Mouse (Mus musculus) embryo, embryonic 11 days (tissue): ENCODE measurements around the gene Ddx5.
A peak's percentile ranks its signal among the peaks of the same experiment; 100 is the strongest.
"Not testable (repeated sequence)": the region's sequence is repeated elsewhere in the genome, so short reads cannot be mapped to it uniquely, and the experiment has no call there.

Experiments used
- DNase-seq: peaks from one replicate; pipeline ENCODE4 v3.0.0-alpha.2; 2015

Gene Ddx5

GRCm38 (mm10) chr11:106788026-106788774, 785 bp downstream of the Ddx5 start:
- DNase-seq, result peak; percentile 99

DNA sequence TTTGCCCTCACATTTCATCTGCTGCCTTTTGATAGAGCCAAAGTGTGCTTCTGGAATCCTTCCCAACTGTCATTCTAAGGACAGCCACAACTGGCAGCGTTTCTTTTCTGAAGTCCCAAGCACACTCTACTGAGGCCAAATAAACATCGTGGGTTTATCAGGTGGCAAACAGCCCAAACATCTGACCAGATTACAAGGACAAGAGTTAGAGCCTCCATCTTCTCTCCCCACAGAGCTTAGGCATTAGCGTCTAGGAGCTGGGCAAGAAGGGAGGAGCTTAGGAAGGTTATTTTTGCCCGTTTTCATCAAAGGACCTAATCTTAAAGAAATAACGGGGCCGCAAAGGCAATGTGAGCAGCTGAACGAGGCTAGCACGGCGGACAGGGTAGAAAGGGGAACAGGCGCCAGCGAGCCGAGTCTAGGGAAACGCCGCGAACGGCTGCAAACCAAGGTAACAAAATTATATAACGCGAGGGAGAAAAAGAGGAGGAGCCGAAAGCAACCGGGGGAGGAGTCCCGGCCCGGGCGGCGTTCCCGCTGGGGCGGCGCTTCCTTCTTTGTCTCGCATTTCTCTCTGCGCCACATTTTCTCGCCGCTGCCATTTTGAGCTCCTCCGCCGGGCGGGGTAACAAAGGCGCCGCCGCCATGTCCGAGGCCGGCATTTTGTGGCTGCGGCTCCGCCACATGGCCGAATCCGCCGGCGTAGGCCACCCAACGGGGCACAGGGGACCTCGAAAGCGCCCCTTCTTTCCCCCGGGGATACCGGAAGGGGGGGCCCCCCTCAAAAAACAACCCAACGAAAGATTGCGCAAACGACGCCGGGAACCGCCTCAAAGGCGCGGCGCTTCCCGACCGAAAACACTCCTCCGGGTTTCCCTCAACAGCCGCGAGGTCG, 1.6 kb downstream of the Ddx5 start:
- peak; percentile 92 for DNase-seq

DNA sequence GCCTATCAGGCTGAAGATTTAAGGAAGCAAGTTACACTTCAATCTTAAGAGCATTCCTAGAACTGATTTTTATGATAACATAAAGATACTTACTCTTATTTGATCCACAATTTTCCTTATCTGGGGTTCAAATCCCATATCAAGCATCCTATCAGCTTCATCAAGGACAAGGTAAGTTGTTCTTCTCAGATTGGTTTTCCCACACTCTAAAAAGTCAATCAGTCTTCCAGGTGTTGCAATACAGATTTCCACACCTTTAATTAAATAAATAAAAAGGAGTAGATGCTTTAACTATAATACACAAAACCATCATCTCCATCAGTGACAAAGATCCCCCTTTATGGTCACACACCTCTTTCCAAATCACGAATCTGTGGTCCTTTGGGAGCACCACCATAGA, 3.9 kb downstream of the Ddx5 start:
- no peak for DNase-seq

- no peak for DNase-seq
Measured at GRCm38 (mm10) chr11:106784476-106784875, 4.5 kb downstream of the Ddx5 start.

GRCm38 (mm10) chr11:106782841-106783764, 5.9 kb downstream of the Ddx5 start:
- DNase-seq, result no peak

DNA sequence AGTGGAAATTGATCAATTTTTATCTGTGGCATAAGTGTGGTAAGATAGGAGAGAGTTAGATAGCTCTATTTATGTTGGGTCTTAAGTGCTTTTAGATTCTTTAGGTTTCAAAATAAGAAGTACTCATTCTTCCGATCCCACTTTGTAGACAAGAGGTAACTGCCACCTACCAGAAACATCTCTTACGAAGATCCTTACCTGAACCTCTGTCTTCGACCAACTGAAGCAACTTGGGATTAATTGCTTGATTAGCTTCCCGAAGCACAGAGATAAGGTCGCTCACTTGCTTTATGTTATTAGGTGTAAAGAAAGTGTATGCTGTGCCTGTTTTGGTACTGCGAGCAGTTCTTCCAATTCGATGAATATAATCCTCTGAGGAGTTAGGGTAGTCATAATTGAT, 6.7 kb downstream of the Ddx5 start:
- DNase-seq, result not testable (repeated sequence)

- no peak for DNase-seq
Measured at GRCm38 (mm10) chr11:106780590-106781220, 8.3 kb downstream of the Ddx5 start.

DNA sequence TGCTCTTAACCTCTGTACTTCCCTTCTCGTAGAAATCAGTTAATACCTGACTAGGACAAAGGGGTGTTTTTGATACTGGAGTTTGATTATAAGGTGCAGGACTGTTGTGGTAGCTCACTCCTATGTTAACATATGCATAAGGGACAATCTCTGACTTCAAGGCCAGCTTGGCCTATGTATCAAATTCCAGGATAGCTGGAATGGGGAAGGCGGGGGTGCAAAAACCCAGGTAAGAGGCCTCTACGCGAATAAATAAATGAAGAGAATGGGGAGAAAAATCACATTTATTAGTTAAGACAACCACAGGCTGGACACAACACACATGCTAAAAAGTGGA, 8.9 kb downstream of the Ddx5 start:
- no peak for DNase-seq

GRCm38 (mm10) chr11:106779388-106780088, 9.4 kb downstream of the Ddx5 start, which contains the start of gene Polg2:
Polg2 (minus strand) TSS chr11:106779537.
- DNase-seq, result peak; percentile 96

GRCm38 (mm10) chr11:106778589-106779387, 10.2 kb downstream of the Ddx5 start:
- DNase-seq, result no peak

GRCm38 (mm10) chr11:106778132-106778531, 10.9 kb downstream of the Ddx5 start:
- DNase-seq, result no peak

GRCm38 (mm10) chr11:106777395-106777794, 11.6 kb downstream of the Ddx5 start:
- DNase-seq, result no peak

- DNase-seq, result no peak
Measured at GRCm38 (mm10) chr11:106776960-106777359, 12.0 kb downstream of the Ddx5 start.

GRCm38 (mm10) chr11:106773061-106773460, 15.9 kb downstream of the Ddx5 start:
- no peak for DNase-seq

- DNase-seq, result no peak
Measured at GRCm38 (mm10) chr11:106770195-106770974, 18.6 kb downstream of the Ddx5 start.

- no peak for DNase-seq
Measured at GRCm38 (mm10) chr11:106767516-106767915, 21.5 kb downstream of the Ddx5 start.

DNA sequence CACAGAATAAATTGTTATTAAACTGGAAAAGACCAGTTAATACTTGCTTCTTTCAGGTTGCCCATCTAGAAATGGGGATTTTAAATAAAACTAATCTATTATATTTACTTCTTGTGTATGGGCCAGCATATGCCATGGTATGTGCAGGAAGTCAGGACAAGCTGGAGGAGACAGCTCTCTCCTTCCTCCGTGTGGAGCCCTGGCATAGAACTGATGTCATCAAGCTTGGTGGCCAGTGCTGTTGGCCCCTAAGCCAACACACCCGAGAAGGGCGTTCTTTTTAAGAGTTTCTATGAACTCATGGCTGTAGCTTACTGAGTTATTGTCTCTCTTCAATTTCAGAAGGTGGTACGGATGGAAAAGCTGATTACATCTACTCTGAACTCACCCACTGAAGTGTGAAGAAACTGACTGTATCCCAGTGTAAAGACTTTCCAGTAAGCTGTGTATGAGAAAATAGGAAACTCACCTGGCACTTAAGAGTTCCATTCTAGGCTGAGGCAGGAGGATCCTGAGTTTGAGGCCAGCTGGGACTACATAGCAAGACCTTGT, 22.3 kb downstream of the Ddx5 start:
- DNase-seq, result no peak

GRCm38 (mm10) chr11:106762800-106763185, 26.2 kb downstream of the Ddx5 start:
- no peak for DNase-seq

GRCm38 (mm10) chr11:106762139-106762799, 26.7 kb downstream of the Ddx5 start:
- peak; percentile 49 for DNase-seq
